Mouse (Mus musculus) spleen, adult 2 months (tissue): Measurements from ENCODE around the gene Hmgb4.

Experiments used
- CTCF ChIP-seq: fragments of 200-500 bp; IDR thresholded peaks from 2 replicates; pipeline ENCODE4 v1.5.1; 2011; ENCODE audit warnings: mild to moderate bottlenecking, inconsistent platforms; ENCODE audit not compliant: insufficient read depth, insufficient read length, insufficient replicate concordance; ENCODE audit errors: extremely low read depth
- POLR2A ChIP-seq: fragments of 200-500 bp; IDR thresholded peaks from 2 replicates; pipeline ENCODE4 v1.6.1; 2011; ENCODE audit warnings: low read depth, low read length, inconsistent platforms

- TF ChIP-seq CTCF (no peak), POLR2A (no peak)
Measured at GRCm38 (mm10) chr4:128245201-128245600, 15.6 kb downstream of the Hmgb4 start.
